Mouse (Mus musculus) fibroblast of lung, adult 2 months (primary cell): Measurements from ENCODE around the gene Phgdh.

Experiments
- DNase-seq: peaks from one replicate; pipeline ENCODE4 v3.0.0-alpha.2; 2011; ENCODE audit warnings: low read depth

The Phgdh gene

GRCm38 (mm10) chr3:98295965-98296364, 43.8 kb downstream of the Phgdh start:
- DNase-seq, result no peak

GRCm38 (mm10) chr3:98291044-98291443, 48.7 kb downstream of the Phgdh start:
- no peak for DNase-seq

DNA sequence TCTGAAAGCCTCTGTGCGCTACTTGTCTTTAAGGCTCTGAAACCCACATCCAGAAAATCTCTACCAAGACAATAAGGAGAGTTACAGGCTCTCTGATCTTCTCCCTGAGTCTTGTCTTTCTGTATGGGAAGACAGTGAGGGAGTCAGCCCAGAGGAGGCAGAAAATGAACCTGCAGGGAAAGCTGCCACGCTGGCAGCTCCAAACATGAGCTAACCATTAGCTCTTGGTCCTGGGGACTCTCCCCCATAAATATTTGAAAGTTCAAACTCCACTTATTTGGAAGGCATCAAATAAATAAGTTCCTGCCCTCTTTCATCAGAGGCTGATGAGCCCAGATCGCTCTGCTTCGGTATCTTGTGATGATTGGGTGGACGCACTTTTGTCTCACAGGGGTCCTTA, 56.6 kb downstream of the Phgdh start:
- DNase-seq, result no peak

- DNase-seq, result no peak
Observed at GRCm38 (mm10) chr3:98282422-98282821, 57.4 kb downstream of the Phgdh start.

DNA sequence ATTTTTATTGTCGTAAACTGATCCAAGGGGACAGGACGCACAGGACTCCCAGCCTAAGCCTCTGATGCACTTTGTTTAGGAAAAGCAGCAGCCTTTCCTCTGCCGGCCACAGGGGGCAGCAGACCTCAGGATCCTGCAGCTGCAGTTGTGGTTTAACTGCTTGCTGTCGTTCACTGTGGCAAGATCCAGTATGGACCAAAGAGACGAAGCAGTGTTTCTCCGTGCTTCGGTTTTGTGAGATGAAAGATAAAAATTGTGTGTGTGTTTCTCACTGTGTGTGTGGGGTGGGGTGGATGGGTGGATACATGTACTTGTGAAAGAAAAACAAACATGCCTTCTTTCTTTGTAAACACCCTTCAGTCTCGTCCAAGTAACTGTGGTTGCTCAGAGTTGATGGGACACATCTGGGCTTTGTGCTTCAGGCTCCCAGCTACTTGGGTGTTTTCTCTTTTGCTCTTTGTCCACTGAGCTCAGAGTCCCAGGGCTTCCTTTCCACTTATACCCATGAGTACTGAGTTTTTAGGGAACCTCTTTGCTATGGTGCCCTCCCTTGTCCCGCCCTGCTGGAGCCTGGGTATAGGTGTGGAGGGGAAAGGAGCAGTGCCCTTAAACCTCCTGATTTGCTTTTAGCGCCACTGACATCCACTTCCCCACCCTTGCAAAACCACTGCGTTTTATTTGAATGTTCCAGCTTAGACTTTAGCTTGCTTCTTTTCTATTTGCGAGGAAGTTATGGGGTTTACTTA, 58.7 kb downstream of the Phgdh start:
- no peak for DNase-seq

DNA sequence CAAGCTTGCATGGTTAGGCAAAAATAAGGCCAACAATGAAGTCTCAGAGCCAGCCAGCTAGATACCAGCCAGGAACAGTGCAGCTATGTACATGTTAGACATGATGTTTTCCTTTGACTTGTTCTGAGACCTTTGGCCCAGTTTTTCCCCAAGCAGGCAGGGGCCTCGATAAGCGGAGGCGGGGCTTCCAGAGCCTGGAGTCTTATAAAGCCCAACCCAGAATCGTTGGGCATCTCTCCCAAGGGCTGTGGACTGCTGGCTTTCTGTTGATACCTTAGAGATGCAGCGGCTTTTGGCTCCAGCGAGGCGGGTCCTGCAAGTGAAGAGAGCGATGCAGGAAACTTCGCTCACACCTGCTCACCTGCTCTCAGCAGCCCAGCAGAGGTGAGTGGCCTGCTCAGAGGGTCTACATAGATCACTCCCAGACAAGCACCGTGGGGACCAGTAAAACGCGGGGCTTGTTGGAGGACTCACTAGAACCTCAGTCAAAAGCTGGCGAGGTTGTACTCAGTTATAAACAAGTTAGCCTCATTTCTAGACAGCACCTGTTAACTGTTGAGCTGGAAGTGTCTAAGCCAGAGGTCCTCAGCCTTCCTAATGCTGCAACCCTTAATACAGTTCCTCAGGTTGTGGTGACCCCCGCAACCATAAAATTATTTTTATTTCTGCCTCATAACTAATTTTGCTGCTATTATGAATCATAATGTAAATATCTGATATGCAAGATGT, 59.4 kb downstream of the Phgdh start, which contains the start of gene Hmgcs2:
TSS of gene Hmgcs2 (plus strand) at position 232 of the 729 bp plus-strand sequence.
- no peak for DNase-seq

DNA sequence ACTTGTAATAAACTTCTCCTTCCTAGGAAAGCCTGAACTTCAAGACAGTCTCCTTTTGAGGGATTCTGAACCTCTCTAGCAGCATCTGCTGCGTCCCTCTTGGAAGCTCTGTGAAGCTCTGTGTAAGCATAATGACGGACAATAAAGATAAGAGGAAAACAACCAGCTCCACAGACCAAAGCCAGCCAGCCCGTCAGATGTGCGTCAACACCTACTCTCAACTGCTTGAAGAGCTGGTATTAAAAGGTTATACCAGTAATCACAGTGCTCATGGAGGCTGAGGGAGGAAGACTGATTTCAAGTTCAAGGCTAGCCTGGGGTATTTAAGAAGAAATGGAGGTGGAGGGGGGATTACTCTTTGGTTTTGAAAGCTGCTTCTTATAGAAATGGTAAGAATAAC, 60.1 kb downstream of the Phgdh start:
- no peak for DNase-seq

- DNase-seq, result no peak
Observed at GRCm38 (mm10) chr3:98273623-98274398, 66.0 kb downstream of the Phgdh start.

- DNase-seq, result peak; percentile 64
Observed at GRCm38 (mm10) chr3:98267249-98267651, 72.5 kb downstream of the Phgdh start.
